Mouse (Mus musculus) CH12.LX (cell line): ENCODE data around the gene Pigu. TPM values are rescaled to one million over a fixed set of nuclear protein-coding genes. Genes with fewer than 3 reads are reported as not detected.

ENCODE experiments used
- DNase-seq: peaks from one replicate; pipeline ENCODE4 v3.0.0-alpha.2; 2013; ENCODE audit errors: extremely low read depth
- H3K27ac ChIP-seq: 2 replicates; pipeline ENCODE4 v1.5.1; 2012; ENCODE audit warnings: low read depth, mild to moderate bottlenecking, control low read depth, moderate library complexity; ENCODE audit not compliant: insufficient read depth
- H3K27me3 ChIP-seq: replicated peaks from 2 replicates; pipeline ENCODE3; 2012; ENCODE audit warnings: inconsistent platforms
- H3K36me3 ChIP-seq, 2 experiments: replicated peaks in 1 of 2; 2 replicates each; pipeline versions ENCODE3 to v1.6.1; 2012; ENCODE audit warnings: inconsistent platforms in 1 of 2, low read length in 1 of 2, mild to moderate bottlenecking in 1 of 2, mixed read lengths in 1 of 2, moderate library complexity in 1 of 2; ENCODE audit not compliant: control insufficient read depth in 1 of 2, insufficient read depth in 1 of 2
- H3K4me1 ChIP-seq, 2 experiments: 2 replicates each; pipeline ENCODE4 v1.6.1; 2012; ENCODE audit warnings: inconsistent platforms in 1 of 2, moderate library complexity in 1 of 2; ENCODE audit not compliant: insufficient read depth in 2 of 2, control insufficient read depth in 1 of 2
- H3K4me2 ChIP-seq: 2 replicates; pipeline ENCODE4 v1.6.1; 2012; ENCODE audit warnings: low read depth, mild to moderate bottlenecking, control low read depth; ENCODE audit not compliant: poor library complexity, insufficient read depth, severe bottlenecking
- H3K4me3 ChIP-seq, 3 experiments: fragments of 150-350 bp in 1 of 3; sonication (generic) in 1 of 3; replicated peaks in 1 of 3; 2 replicates each; pipeline versions ENCODE3 to v1.5.1; 2011 to 2012; ENCODE audit warnings: low read depth in 2 of 3, low read length in 2 of 3, mild to moderate bottlenecking in 2 of 3, moderate library complexity in 2 of 3, control low read depth in 1 of 3, improper control_type of control experiment in 1 of 3, inconsistent platforms in 1 of 3, mixed read lengths in 1 of 3; ENCODE audit not compliant: poor library complexity in 1 of 3
- H3K79me2 ChIP-seq: replicated peaks from 2 replicates; pipeline ENCODE4 v1.6.1; 2012; ENCODE audit warnings: mild to moderate bottlenecking, moderate library complexity; ENCODE audit not compliant: control insufficient read depth, poor library complexity, insufficient read depth, severe bottlenecking; ENCODE audit errors: extremely low read depth
- H3K9ac ChIP-seq: 2 replicates; pipeline ENCODE4 v1.6.1; 2012; ENCODE audit warnings: low read depth, mild to moderate bottlenecking, control low read depth, moderate library complexity; ENCODE audit not compliant: insufficient read depth
- H3K9me3 ChIP-seq: replicated peaks from 2 replicates; pipeline ENCODE3; 2012; ENCODE audit warnings: low read length, inconsistent platforms, mixed read lengths
- BHLHE40 ChIP-seq: IDR thresholded peaks from 2 replicates; pipeline ENCODE4 v1.6.1; 2011; ENCODE audit warnings: mild to moderate bottlenecking, low read depth, low read length, improper control_type of control experiment
- CHD1 ChIP-seq: IDR thresholded peaks from 2 replicates; pipeline ENCODE4 v1.6.1; 2012; ENCODE audit warnings: low read depth, low read length, improper control_type of control experiment, inconsistent platforms
- CHD2 ChIP-seq: IDR thresholded peaks from 2 replicates; pipeline ENCODE4 v1.6.1; 2011; ENCODE audit warnings: low read length, improper control_type of control experiment
- E2F4 ChIP-seq: IDR thresholded peaks from 2 replicates; pipeline ENCODE4 v1.6.1; 2011; ENCODE audit warnings: low read depth, low read length, improper control_type of control experiment; ENCODE audit not compliant: insufficient replicate concordance
- ELF1 ChIP-seq: IDR thresholded peaks from 2 replicates; pipeline ENCODE4 v1.6.1; 2014; ENCODE audit warnings: low read depth, mild to moderate bottlenecking, inconsistent platforms, low read length, improper control_type of control experiment
- EP300 ChIP-seq: IDR thresholded peaks from 2 replicates; pipeline ENCODE4 v1.6.1; 2011; ENCODE audit warnings: low read length, improper control_type of control experiment
- ETS1 ChIP-seq: conservative IDR thresholded peaks from 2 replicates; pipeline ENCODE4 v1.6.1; 2012; ENCODE audit warnings: low read depth, mild to moderate bottlenecking, inconsistent platforms, low read length, improper control_type of control experiment, moderate library complexity
- GABPA ChIP-seq: IDR thresholded peaks from 2 replicates; pipeline ENCODE4 v1.6.1; 2012; ENCODE audit warnings: low read depth, low read length, improper control_type of control experiment, inconsistent platforms; ENCODE audit not compliant: insufficient replicate concordance
- HCFC1 ChIP-seq: IDR thresholded peaks from 2 replicates; pipeline ENCODE4 v1.6.1; 2012; ENCODE audit warnings: low read depth, mild to moderate bottlenecking, inconsistent platforms, low read length, improper control_type of control experiment
- IRF4 ChIP-seq: IDR thresholded peaks from 2 replicates; pipeline ENCODE4 v1.6.1; 2014; ENCODE audit warnings: low read depth, mild to moderate bottlenecking, inconsistent platforms, low read length, improper control_type of control experiment
- JUN ChIP-seq: IDR thresholded peaks from 2 replicates; pipeline ENCODE4 v1.6.1; 2011; ENCODE audit warnings: low read depth, mild to moderate bottlenecking, low read length, improper control_type of control experiment, moderate library complexity; ENCODE audit not compliant: insufficient read depth
- JUND ChIP-seq: conservative IDR thresholded peaks from 2 replicates; pipeline ENCODE4 v1.6.1; 2011; ENCODE audit warnings: low read depth, low read length, improper control_type of control experiment
- MAFK ChIP-seq: IDR thresholded peaks from 2 replicates; pipeline ENCODE4 v1.6.1; 2011; ENCODE audit warnings: low read length, improper control_type of control experiment; ENCODE audit not compliant: insufficient replicate concordance
- MAX ChIP-seq: IDR thresholded peaks from 2 replicates; pipeline ENCODE4 v1.6.1; 2011; ENCODE audit warnings: low read length, improper control_type of control experiment
- MAZ ChIP-seq: IDR thresholded peaks from 2 replicates; pipeline ENCODE4 v1.6.1; 2012; ENCODE audit warnings: low read depth, mild to moderate bottlenecking, inconsistent platforms, low read length, improper control_type of control experiment, moderate library complexity
- MXI1 ChIP-seq: IDR thresholded peaks from 2 replicates; pipeline ENCODE4 v1.6.1; 2011; ENCODE audit warnings: mild to moderate bottlenecking, low read depth, low read length, improper control_type of control experiment
- MYC ChIP-seq: IDR thresholded peaks from 2 replicates; pipeline ENCODE4 v1.6.1; 2011; ENCODE audit warnings: low read depth, mild to moderate bottlenecking, improper control_type of control experiment, low read length
- NELFE ChIP-seq: IDR thresholded peaks from 2 replicates; pipeline ENCODE4 v1.6.1; 2011; ENCODE audit warnings: low read depth, low read length, improper control_type of control experiment
- PAX5 ChIP-seq: IDR thresholded peaks from 2 replicates; pipeline ENCODE4 v1.6.1; 2012; ENCODE audit warnings: low read length, inconsistent platforms, mixed read lengths
- POLR2A ChIP-seq: IDR thresholded peaks from 2 replicates; pipeline ENCODE4 v1.6.1; 2011; ENCODE audit warnings: low read depth, mild to moderate bottlenecking, improper control_type of control experiment, low read length
- RAD21 ChIP-seq: IDR thresholded peaks from 2 replicates; pipeline ENCODE4 v1.6.1; 2011; ENCODE audit warnings: low read depth, mild to moderate bottlenecking, low read length, improper control_type of control experiment, moderate library complexity
- RCOR1 ChIP-seq: conservative IDR thresholded peaks from 2 replicates; pipeline ENCODE4 v1.6.1; 2012; ENCODE audit warnings: low read depth, mild to moderate bottlenecking, inconsistent platforms, low read length, improper control_type of control experiment
- SMC3 ChIP-seq: IDR thresholded peaks from 2 replicates; pipeline ENCODE4 v1.6.1; 2011; ENCODE audit warnings: low read depth, low read length, improper control_type of control experiment
- TBP ChIP-seq: conservative IDR thresholded peaks from 2 replicates; pipeline ENCODE4 v1.6.1; 2011; ENCODE audit warnings: low read depth, low read length, improper control_type of control experiment
- TCF12 ChIP-seq: IDR thresholded peaks from 2 replicates; pipeline ENCODE4 v1.6.1; 2014; ENCODE audit warnings: low read depth, mild to moderate bottlenecking, inconsistent platforms, low read length, improper control_type of control experiment
- UBTF ChIP-seq: IDR thresholded peaks from 2 replicates; pipeline ENCODE4 v1.6.1; 2012; ENCODE audit warnings: low read depth, mild to moderate bottlenecking, inconsistent platforms, low read length, improper control_type of control experiment, moderate library complexity
- USF1 ChIP-seq: IDR thresholded peaks from 2 replicates; pipeline ENCODE4 v1.6.1; 2014; ENCODE audit warnings: low read depth, mild to moderate bottlenecking, inconsistent platforms, low read length, improper control_type of control experiment
- USF2 ChIP-seq: conservative IDR thresholded peaks from 2 replicates; pipeline ENCODE4 v1.6.1; 2011; ENCODE audit warnings: low read depth, low read length, improper control_type of control experiment
- ZC3H11A ChIP-seq: IDR thresholded peaks from 2 replicates; pipeline ENCODE4 v1.6.1; 2012; ENCODE audit warnings: low read depth, mild to moderate bottlenecking, inconsistent platforms, low read length, improper control_type of control experiment
- ZKSCAN1 ChIP-seq: IDR thresholded peaks from 2 replicates; pipeline ENCODE4 v1.6.1; 2012; ENCODE audit warnings: low read depth, inconsistent platforms, low read length, improper control_type of control experiment, borderline replicate concordance
- ZMIZ1 ChIP-seq: IDR thresholded peaks from 2 replicates; pipeline ENCODE4 v1.6.1; 2012; ENCODE audit warnings: low read depth, mild to moderate bottlenecking, inconsistent platforms, low read length, improper control_type of control experiment
- ZNF384 ChIP-seq: IDR thresholded peaks from 2 replicates; pipeline ENCODE4 v1.6.1; 2012; ENCODE audit warnings: low read depth, low read length, improper control_type of control experiment, inconsistent platforms
- dilution Hi-C: fragments of 300-500 bp; cut with MboI; formaldehyde crosslinking; loops from 2 replicates; pipeline ENCODE4 v1.14.3; 2020; ENCODE audit warnings: low sequenced_read_pairs; ENCODE audit not compliant: extremely low pct_unique_long_range_greater_than_20kb, extremely low pct_ligation_motif_present
- in situ Hi-C: fragments of 300-500 bp; cut with MboI; formaldehyde crosslinking; loops from 3 replicates; pipeline ENCODE4 v1.14.3; 2019; ENCODE audit warnings: low sequenced_read_pairs, low pct_ligation_motif_present, low pct_unique_long_range_greater_than_20kb, mixed read lengths
- polyA plus RNA-seq: library from polyadenylated mRNA; unstranded; fragments of >175 nt; gene quantifications from 2 replicates; pipeline ENCODE4 v1.2.1, GENCODE M21; 2012; ENCODE audit warnings: low read depth; ENCODE audit not compliant: insufficient read length
- total RNA-seq, 2 experiments: library from RNA; depleted of rRNA; stranded (reverse); fragments of 300-350 nt in 1 of 2; fragments of >200 nt in 1 of 2; gene quantifications; 2 replicates each; pipeline ENCODE4 v1.2.3; 2012 to 2014

Pigu gene
- total and polyA plus RNA-seq, 3 experiments, result 29.0 to 57.3 (median 39.1) TPM

GRCm38 (mm10) chr2:155404635-155405034 is 47.4 kb upstream of the Pigu start:
- peak overlapping the region; percentile 78 for H3K27ac ChIP-seq
- peak; percentile 85 for DNase-seq

GRCm38 (mm10) chr2:155401926-155402325 is 44.7 kb upstream of the Pigu start:
- no peak overlapping the region for H3K4me3 ChIP-seq
- H3K79me2 ChIP-seq, result no peaks in the 10 kb centered on the region
- H3K9me3 ChIP-seq, result no peaks in the 10 kb centered on the region
- no peak for DNase-seq
- H3K4me2 ChIP-seq, result 0 out of 2 replicates have a peak overlapping the region, but pooled peaks have one; percentile 7
- peaks cover 20 to 48% of the 10 kb centered on the region in 2 experiments for H3K36me3 ChIP-seq
- peaks cover 17 to 46% of the 10 kb centered on the region in 2 experiments for H3K4me1 ChIP-seq
- peak overlapping the region; percentile 30; the same call in 1 of the 2 replicates for H3K9ac ChIP-seq
- peak overlapping the region; percentile 75 for H3K27ac ChIP-seq
- in situ Hi-C loops, result no loop called here
- H3K27me3 ChIP-seq, result no peaks in the 10 kb centered on the region
- peak; percentile 99 for TF ChIP-seq MAFK
- TF ChIP-seq SMC3, result no peak
- TF ChIP-seq PAX5, result no peak
- TF ChIP-seq CHD1, result no peak
- no peak for TF ChIP-seq BHLHE40
- dilution Hi-C loops, result no loop called here

More at GRCm38 (mm10) chr2:155404635-155405034, 47.4 kb upstream of the Pigu start:
- Histone ChIP-seq H3K4me2 (no peak overlapping the region), H3K9ac (no peak overlapping the region), H3K27me3 (no peaks in the 10 kb centered on the region), H3K4me1 (peaks cover 17 to 46% of the 10 kb centered on the region in 2 experiments), H3K4me3 (no peak overlapping the region), H3K79me2 (no peaks in the 10 kb centered on the region), H3K9me3 (no peaks in the 10 kb centered on the region), H3K36me3 (peaks cover 23 to 55% of the 10 kb centered on the region in 2 experiments)
- in situ Hi-C loops (no loop called here), dilution Hi-C loops (no loop called here)
- TF ChIP-seq IRF4 (peak; percentile 93), MXI1 (peak; percentile 54; the same call in 1 of the 2 replicates), CHD2 (no peak), EP300 (peak; percentile 92), TBP (no peak), ZKSCAN1 (no peak), RAD21 (no peak), GABPA (no peak), RCOR1 (no peak), JUN (peak; percentile 88), E2F4 (no peak), MAZ (no peak), UBTF (no peak), NELFE (no peak), MAFK (no peak), TCF12 (0 out of 2 replicates have a peak, but pooled peaks have one; percentile 6), ZMIZ1 (no peak), CHD1 (peak; percentile 23; the same call in 1 of the 2 replicates), HCFC1 (no peak), POLR2A (no peak), MYC (peak; percentile 96), ELF1 (peak; percentile 61; the same call in 1 of the 2 replicates), JUND (peak; percentile 84), PAX5 (no peak), MAX (peak; percentile 88), SMC3 (no peak), USF2 (no peak), USF1 (no peak), ZNF384 (no peak), BHLHE40 (peak; percentile 92), ZC3H11A (no peak), ETS1 (peak; percentile 84)
